Mouse (Mus musculus): Measurements from ENCODE around the gene Rae1.

The Rae1 gene

DNA sequence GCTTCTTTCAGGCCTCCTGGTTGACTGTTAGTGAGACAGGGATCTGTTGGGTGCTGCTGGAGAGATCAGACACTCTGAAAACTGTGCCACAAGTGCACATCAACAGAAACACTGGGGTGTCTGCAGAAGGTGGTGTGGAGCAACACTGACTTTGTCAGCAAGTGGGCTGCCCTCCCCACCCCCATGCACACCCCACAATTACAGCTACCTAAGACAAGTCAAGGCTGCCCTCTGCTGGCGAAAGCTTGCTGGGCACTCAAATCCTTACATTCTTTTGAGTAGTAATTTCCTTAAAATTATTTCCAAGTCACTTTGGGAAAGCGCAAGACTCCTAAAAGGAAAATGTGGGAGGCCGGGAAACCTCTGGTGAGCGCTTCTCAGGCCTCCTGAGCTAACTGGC lies 3.7 kb upstream of the Rae1 start:
- peak; percentile 50 to 58 for DNase-seq (ENCODE audit: low spot score in 2 of 2)

DNA sequence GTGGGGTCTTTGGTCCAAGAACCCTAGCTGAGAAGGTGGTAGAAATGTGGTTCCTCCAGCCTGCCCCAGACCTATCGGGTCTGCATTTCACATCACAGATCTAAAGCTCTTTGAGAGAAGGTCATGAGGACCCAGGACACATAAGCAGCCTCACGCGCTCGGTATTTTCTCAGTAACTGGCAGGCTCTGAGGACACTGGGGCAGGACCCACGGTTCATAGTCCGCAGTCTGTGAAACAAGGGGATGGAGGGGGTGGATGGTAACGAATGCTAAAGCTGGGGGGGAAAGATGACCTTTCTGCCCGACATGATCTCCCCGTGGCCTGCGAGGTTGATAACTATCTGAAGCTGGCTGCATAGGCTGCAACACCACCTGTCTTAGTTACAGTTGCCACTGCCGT lies 2.2 kb upstream of the Rae1 start:
- DNase-seq (ENCODE audit: low spot score in 2 of 2): no peak

DNA sequence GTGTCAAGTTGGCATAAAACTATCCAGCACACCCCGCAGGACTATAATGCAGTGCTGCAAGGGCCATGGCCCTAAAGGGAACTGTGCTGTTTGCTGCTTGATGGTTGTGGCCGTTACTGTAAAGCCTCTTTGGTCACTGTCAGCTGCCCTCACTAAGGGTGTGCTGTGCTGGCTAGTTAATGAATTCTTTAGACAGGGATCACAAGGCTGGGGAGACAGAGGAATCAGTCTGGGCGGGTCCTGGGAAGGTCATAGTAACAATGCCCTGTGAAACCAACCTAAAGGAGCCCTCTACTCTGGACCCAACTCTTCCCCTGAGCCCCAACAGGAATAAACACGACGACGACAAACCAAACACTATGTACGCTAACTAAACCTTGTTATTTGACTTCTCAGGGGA lies 1.4 kb upstream of the Rae1 start:
- no peak for DNase-seq (ENCODE audit: low spot score in 2 of 2)

DNA sequence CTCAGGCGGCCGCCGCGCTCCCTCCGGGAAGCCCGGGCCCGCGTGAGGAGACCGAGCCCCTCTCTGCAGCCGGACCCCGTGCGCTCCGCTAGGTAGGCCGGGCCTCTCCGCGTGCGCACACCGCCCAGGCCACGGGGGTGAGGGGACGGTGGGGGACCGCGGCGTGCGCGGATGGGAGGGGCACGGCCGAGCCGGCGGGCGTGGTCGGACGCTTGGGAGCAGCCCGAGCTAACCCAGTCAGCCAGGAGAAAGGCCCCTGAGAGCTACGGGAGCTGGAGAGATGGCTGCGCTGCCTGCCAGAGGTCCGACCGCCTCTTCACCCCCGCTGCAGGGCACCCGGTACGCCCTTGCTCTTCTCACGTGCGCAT lies 352 bp downstream of the Rae1 start:
- peak; percentile 66 to 67 for DNase-seq (ENCODE audit: low spot score in 2 of 2)

DNA sequence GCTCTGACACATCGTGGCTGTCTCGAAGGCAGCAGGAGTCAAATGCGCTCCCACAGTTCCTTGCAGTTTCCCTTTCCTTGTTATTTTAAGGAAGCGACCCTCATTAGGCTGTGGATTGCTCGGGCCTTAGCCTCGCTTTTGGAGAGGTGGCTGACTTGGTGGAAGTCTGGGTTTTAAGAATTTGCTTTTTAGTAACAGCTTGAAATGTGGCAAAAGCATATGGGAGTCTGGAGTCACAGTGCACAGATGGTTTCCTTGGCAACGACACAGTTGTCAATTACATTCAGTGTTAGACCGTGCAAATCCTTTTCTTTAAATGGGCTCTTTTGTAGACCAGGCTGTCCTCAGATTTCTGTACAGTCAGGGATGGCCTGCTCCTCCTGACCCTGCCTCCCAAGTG lies 1.0 kb downstream of the Rae1 start:
- DNase-seq (ENCODE audit: low spot score in 2 of 2): no peak

DNA sequence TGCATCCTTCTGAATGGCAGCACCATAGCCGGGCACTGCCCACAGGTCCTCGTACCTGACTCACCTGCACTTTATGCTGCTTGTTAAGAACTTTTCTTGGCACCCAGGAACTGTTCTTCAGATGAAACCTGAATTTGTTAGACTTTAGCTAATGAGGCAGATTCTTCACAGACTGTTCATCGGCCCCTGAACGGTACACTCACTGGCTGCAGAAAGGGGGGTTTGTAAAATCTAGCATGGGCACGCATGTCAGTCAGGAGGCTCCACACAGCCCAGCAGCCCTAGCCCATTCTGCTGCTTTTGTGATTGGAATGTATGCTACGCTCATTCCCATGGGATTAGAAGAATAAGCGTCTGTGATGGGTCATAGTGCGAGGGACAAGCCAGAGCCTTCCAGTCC lies 3.8 kb downstream of the Rae1 start:
- no peak for DNase-seq (ENCODE audit: low spot score in 2 of 2)

DNA sequence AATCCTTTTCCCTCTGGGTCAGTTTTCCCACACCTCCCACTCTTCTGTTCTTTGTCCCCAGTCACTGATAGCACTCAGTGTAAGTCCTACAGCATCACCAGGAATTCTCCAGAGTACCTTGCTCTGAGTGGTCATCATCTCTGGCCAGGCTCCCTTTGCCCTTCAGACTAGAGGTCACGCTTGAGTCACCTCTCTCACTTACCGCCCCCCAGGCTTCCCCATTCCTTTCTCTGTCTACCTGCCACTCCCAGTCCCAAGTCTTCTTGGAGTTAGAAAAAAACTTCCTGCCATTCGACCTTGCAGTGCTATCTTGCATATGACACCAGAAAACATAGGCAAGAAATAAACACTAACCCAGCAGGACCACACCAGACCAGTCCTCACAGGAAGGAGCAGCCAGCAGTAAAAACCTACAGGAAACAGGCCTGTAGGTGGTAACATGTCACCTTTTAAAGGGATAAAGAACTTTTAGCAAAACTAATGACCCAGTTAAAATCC lies 10.4 kb downstream of the Rae1 start:
- no peak for DNase-seq (ENCODE audit: low spot score in 2 of 2)

DNA sequence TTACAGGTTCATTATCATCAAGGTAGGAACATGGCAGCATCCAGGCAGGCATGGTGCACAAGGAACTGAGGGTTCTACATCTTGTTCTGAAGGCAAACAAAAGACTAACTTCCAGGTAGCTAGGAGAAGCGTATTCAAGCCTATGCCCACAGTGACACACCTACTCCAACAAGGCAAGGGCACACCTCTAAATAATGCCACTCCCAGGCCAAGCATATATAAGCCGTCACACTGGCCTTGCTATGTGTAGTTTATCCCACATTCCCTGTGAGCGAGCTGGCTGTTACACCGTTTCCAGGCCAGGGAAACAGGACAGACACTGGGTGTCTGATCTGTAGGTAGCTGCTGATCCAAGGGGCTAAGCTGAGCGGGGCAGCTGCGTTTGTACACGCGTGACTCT lies 11.5 kb downstream of the Rae1 start:
- no peak for DNase-seq (ENCODE audit: low spot score in 2 of 2)

DNA sequence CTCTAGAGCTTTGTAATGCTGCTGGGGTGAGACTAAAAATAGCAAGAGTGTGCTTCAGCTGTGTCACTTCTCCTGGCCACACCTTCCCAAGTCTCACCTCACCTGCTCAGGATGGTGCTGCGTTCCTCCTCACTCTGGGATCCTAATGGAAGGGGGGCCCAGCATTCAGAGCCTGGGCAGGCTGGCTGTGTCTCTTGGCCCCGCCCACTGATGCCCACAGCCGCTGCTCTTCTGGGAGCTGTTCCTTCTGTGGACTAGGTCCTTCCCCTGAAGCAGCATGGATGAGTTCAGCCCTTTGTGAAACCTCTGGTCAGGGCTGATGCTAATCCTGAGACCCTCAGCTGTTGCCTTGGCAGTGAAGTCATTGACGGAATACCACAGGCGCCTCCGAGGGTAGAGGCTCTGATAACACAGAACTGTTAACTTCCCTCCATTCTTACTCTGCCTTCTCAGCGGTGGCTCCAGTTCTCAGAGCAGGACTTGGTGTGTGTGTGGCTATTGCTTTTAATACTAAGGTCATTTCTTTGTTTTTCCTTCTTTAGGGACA lies 14.9 kb downstream of the Rae1 start:
- no peak for DNase-seq (ENCODE audit: low spot score in 2 of 2)

DNA sequence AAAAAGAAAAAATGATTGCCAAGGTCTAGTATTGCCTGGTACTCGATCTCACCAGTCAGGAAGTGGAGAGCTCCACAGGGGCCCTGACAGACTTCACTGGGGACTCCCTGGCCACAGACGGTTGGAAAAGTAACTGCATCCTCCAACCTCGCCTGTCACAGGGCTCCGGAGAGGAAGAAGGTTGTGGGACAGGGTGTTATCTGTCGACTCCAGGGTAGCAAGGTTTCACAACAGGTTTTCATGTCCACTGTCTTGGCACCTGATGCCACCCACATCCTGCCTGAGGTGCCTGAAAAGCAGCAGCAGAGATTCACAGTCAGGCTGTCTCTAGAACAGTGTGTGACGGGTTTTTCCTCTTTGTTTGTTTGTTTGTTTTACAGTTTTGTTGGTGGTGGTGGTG lies 18.0 kb downstream of the Rae1 start:
- DNase-seq (ENCODE audit: low spot score in 2 of 2): peak in 1 of 2 experiments; percentile 35

DNA sequence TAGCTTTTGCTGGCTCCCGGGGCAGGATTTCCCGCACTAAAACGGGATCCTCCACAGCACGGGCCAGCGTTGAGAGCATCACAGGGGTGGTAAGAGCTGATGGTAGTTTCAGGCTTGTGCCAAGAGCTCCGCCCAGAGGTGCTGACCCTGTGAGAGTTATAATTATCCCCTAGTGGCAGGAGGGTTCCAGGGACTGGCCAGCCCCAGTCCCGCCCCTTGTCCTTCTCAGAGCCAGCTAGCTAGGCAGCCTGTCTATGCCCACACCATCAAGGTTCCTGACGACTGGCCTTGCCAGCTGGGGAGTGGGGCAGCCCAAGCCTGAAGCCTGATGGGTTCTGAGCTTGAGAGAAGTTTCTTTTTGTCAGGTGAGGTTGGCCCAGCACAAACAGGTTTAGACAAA lies 18.7 kb downstream of the Rae1 start:
- no peak for DNase-seq (ENCODE audit: low spot score in 2 of 2)

DNA sequence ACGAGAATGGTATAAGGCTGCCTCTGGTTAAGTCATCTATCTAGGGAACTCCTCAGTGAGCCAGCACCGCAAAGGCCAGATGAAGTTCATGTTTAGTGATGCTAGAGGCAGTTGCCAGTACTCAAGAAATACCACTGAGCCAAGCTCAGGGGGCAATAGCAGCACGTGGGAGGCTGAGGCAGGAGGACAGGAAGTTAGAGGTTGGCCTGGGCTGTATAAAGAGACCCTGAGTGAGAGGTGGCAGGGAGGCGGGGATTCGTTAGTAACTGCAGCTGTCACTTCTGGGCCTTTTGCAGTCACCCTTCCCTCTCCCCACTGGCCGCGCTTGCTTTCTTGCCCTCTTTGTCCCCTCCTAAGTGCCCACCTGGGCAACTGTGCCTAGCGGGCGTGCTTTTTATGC lies 19.4 kb downstream of the Rae1 start:
- DNase-seq (ENCODE audit: low spot score in 2 of 2): no peak

DNA sequence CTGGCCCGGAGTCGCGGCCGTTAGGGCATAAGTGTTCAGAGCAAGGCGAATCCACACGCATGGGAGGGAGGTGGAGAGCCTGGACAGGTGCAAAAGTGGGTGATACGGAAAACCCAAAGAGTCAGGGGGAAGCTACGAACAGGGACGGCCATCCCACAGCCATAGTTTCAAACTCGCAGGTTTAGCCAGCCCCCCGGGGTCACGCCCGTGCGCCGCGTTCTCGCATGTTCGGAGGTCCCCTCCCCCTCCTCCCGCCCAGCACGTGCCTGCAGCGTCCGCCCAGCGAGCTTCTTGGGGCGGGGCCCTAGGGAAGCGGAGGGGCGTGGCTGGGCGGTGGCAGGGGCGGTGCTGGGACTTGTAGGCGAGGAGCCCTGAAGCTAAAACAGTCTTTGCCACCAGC lies 19.9 kb downstream of the Rae1 start:
- DNase-seq (ENCODE audit: low spot score in 2 of 2): peak; percentile 93 to 94

DNA sequence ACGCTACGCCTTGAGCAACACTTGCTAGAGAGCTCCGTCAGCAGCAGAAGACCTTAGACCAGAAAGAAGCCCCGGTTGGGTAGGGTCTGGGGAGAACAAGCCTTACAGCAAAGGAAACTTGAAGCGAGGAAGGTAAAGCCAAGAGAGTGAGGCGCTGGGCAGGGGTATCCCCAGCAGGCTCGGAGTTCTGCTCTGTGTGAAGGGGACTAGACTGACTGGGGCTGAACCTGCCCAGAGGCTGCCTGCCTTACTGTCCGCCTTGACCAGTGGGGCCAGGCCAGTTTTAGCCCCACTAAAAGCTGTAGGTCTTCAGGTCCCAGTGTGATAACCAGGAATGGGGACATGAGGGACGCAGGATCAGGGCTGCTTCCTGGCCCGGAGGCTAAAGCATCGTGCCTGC lies 20.5 kb downstream of the Rae1 start, which contains the start of gene Rbm38:
Rbm38 (plus strand) TSS at position 69 of the 400 bp plus-strand sequence.
- DNase-seq (ENCODE audit: low spot score in 2 of 2): no peak

DNA sequence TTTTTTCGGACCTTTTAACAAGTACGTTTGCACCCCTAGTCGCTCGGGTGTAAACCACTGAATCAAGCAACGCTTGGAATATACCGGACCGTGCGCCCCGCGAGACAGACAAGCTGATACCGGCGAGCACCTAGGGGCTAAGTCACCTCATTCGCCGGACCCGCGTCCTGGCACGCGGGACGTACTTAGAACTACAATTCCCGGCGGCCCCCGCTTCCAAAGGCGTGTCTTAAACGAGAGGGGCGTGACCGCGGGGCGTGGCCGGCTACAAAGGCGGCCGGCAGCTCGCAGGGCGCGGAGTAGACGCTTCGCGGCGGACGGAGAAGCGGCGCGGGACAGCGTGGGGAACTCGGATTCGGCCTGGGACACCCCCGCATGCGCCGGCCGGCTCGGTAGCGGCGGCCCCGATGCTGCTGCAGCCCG lies 21.7 kb downstream of the Rae1 start:
- peak; percentile 92 to 94 for DNase-seq (ENCODE audit: low spot score in 2 of 2)

DNA sequence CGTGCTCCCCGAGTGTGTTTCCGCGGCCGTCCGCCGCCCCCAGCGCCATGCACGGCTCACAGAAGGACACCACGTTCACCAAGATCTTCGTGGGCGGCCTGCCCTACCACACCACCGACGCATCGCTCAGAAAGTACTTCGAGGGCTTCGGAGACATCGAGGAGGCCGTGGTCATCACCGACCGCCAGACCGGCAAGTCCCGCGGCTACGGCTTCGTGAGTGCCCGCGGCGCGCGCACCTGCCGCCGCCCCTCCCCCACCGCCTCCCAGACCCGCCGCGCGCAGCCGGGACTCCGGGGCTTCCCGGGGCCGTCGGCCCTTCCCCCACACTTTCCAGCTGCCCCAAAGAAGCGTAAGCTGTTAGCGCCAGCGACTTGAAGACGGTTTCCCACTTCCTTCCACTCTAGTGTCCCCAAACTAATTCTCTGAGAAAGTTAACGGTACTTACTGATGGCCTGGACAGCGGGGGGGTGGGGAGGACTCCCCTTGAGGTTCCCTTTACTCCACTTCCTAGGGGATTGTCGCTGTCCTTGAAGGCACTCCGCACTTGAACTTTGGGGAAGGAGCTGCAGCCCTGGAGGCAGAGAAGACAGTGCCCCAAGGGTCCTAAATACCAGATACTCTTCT lies 22.3 kb downstream of the Rae1 start:
- peak in 1 of 2 experiments; percentile 60 for DNase-seq (ENCODE audit: low spot score in 2 of 2)

DNA sequence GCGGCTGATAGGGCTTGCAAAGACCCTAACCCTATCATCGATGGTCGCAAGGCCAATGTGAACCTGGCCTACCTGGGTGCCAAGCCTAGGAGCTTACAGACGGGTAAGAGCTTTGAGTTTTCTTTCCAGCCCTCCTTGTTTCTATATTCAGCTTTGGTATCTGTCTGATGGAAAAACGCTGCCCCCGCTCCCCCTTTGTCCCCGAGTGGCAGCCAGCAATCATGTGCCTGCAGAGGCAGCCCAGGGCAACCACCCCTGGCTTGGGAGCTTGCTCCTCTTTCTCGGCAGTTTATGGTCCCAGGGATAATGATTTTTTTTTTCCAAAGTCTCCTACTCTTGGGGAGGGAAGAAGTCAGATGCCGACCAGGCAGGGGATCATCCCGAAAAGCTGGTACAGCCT lies 22.9 kb downstream of the Rae1 start:
- no peak for DNase-seq (ENCODE audit: low spot score in 2 of 2)

DNA sequence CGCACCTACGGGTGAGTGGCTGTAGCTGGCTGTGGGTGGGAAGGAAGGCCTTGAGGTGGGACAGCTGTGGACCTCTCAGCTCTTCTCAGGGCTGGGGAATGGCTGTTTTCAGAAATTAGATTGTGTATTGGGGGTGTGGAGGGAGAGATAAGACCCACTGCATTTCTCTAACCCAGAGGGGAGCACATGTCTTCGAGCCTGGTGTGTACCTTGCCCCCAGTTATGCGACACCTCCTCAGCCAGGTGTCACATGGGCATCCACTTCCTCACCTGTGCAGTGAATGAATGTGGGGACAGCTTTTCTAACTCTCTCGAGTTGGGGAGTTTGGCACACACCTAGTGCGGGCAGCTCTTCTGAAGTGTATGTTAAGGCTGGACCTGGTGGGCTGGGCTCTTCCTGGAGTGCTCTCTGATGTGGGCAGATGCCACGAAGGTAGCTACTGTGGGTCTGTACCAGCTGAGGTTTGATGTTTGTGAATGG lies 23.5 kb downstream of the Rae1 start:
- no peak for DNase-seq (ENCODE audit: low spot score in 2 of 2)

DNA sequence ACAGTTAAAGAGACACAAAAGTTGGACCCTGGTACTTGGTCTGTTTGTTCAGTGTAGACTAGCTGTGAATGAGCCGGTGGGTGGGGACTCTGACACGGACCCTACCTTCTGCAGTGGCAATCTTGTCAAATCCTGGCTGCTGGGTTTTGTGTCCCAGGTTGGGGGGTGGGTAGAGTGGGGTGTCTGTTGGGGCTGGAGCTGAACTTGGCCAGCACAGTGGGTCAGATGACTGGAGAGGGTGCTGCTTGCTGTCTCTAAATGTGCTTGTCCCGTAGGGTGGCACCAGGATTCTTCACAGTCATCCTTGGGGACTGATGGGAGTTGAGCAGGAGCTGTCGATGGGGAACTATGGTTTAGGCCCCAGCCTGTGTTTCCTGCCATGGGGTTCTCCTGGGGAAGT lies 24.0 kb downstream of the Rae1 start:
- no peak for DNase-seq (ENCODE audit: low spot score in 2 of 2)

DNA sequence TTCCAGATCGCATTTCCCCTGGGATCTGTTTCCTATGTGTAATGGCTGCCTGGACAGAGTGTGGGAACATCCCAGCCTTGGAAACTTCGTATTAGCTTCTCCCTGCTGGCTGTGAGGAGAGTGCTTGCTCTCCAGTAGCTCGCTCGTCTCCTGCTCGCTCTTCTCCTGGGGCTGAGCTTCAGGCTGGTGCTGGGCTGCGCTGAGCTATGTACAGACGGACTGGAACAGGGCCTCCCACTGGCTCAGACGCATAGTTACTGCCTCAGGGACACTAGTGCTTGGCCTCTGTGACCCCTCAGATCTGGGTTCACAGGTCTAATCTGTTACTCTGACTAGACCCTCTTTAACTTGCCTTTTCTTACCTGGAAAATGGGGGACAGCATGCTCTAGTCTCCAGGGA lies 24.5 kb downstream of the Rae1 start:
- DNase-seq (ENCODE audit: low spot score in 2 of 2): peak in 1 of 2 experiments; percentile 4

DNA sequence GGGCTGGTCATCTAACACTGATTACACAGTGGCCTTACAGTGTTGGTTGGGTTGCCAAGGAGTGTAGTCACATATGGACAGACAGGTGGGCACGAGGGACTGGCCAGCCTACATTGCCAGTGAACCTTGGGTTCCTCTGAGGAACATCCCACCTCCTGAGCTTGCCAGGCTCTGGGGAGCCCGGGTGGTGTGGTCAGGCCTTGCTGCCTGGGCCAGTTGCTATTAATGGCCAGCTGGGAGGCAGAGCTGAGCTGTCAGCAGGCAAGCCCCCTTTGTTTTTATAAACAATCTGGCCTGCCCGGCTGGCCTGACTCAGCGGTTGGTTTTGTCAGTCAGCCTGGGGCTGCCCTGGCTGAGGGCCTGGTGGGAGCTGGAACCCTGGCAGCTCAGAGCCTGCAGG lies 25.0 kb downstream of the Rae1 start:
- peak in 1 of 2 experiments; percentile 2 for DNase-seq (ENCODE audit: low spot score in 2 of 2)

DNA sequence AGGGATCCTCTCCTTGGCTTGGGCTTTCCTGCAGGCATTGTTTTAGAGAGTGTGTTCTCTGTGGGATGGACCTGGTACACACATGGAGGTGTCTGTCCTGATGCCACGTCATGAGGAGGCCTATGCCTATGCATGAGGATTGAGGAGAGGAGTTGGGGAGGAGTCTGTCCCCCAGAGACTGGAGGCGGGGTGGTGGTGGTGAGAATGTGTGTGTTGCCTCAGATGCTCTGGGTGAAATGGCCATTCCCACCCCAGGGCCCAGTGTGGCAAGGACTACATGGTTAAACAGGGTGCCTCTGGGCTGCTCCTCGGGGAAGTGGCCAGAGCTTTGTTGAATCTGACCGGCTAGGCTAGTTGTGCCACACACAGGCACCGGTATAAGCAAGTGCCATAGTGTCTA lies 26.4 kb downstream of the Rae1 start:
- peak in 1 of 2 experiments; percentile 44 for DNase-seq (ENCODE audit: low spot score in 2 of 2)

DNA sequence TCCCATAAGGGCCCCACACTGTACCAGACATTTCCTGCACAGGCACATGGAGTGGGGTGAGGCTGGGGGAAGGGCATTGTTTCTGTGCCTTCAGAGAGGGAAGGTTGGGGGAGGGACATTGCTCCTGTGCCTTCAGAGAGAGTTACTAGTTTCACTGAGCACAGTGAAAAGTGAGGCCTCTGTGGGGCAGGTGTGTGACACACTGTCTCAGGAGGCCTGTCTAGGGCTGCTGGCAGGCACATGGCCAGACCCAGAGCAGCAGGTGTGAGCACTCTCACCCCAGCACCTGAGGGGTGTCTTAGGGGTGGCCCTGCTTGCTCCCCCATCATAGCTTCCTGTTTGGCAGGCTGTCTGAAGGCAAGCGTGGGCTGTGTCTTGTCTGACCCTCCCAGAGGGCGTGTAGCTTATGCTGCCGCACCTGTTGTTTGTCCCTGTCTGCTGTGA lies 26.8 kb downstream of the Rae1 start:
- peak; percentile 91 to 92 for DNase-seq (ENCODE audit: low spot score in 2 of 2)

All from spleen, postnatal 36 days (tissue).